Mouse (Mus musculus) layer of hippocampus, postnatal 10 days (tissue): Measurements from ENCODE around the gene Ldlrap1. TPM values are rescaled to one million over a fixed set of nuclear protein-coding genes. Genes with fewer than 3 reads are reported as not detected.
A peak's percentile ranks its signal among the peaks of the same experiment; 100 is the strongest.
"Not testable (repeated sequence)": the region's sequence is repeated elsewhere in the genome, so short reads cannot be mapped to it uniquely, and the experiment has no call there.

Experiments used
- DNase-seq, 2 experiments: peaks; one replicate each; pipeline ENCODE4 v3.0.0; 2021; ENCODE audit warnings: low spot score in 2 of 2
- long read RNA-seq: library from polyadenylated mRNA; stranded (forward); transcript quantifications from one replicate; pipeline ENCODE4 v2.0.0, GENCODE M21; 2023
- total RNA-seq, 2 experiments: library from RNA; stranded (reverse); gene quantifications; 2 replicates each; pipeline ENCODE4 v1.2.3; 2021

Gene Ldlrap1
- 1 to 10 TPM; 2.7 to 3.2 TPM for total RNA-seq
- long read RNA-seq, full-length matches to known transcripts = 4 of 4 reads
- long read RNA-seq, partial matches to known transcripts = 0 of 4 reads
- long read RNA-seq, other reads (novel, unspliced or antisense) = 0 of 4 reads

DNA sequence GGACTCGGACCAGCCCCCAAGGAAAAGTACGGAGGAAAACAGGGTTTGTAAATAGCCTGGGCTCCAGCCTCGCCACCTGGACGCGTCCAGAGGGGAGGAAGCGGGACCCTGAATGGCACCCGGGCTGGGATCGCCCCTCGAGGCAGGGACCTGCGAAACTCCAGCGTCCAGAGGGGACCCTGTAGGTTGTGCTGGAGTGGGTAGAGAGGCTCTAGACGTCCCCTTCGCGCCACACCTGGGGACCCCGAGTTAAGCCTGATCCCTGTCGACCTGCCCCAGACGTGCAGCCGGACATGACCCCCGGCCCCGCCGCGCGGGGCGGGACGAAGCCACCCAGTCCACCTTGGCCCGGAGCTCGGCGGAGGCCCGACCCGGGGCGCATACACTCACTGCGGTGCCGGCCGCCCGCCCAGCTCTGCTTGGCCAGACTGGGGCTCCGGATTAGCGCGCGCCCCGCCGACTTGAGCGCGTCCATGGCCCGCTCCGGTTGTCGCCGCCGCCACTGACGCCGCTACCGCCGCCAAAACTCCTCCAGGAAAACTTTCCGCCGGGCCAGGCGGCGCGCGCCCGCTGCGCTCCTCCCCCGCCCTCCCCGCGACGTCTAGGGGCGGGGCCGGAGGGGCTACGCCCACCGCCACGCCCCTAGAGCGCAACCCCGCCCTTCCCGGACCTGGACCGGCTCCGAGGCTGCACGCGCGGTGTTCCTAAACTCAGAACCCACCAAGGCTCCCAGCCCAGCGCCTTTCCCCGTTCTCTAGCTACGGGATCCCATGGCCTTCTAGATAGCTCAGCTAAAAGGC is at the start of gene Ldlrap1:
Ldlrap1 (minus strand) TSS at position 599 of the 800 bp plus-strand sequence.
- DNase-seq = peak; percentile 51 to 71

DNA sequence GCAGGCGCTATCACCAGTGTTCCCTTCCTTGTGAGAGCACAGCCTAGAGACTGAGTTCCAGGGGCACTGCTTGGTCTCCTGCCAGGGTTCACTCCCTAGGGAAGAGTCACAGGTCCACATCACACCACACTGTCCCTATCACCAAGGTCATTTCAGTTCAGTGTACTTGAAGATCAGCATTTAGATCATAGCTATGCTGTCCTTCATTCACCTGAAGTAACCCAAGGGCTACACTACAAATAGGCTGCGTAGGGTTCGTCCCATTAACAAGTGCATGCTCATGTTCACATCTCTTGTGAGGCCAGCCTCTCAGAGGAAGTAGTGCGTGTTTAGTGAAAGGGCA is 46.4 kb upstream of the Ldlrap1 start:
- no peak for DNase-seq

DNA sequence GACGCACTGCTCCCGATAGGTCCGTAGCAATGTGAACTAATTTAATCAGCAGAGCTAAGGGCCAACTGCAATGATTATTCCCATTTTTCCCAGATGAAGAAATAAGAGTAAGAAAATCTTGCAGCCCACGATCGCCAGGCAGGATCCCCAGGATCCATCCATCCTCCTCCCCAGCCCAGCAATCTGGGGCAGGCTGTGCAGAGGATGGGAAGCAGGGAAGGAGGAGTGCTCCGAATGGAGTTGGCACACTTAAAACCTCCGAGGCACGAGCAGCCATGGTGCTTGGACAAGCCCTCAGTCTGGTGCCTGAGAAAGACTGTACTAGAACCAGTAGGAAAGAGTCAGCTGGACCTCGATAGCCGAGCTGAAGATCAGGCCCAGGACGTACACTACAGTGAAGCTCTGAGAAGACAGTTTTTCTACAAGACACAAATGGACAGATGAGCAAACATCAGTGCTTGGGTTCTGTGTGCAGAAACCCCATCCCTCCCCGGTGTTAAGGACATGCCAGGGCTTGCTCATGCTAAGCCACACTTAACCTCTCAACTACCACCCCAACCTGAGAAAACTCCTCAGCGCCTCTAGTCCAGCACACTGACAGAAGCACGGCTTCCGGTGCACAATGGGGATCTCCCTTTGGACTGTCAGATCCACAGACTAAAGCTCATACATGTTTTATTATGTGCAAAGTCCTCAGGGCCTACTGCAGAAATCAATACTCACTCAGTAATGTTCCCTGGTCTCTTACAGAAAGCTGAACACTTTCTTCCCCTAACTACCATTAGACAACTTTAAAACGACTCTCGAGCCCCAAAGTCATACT is 45.8 kb upstream of the Ldlrap1 start:
- DNase-seq = no peak

DNA sequence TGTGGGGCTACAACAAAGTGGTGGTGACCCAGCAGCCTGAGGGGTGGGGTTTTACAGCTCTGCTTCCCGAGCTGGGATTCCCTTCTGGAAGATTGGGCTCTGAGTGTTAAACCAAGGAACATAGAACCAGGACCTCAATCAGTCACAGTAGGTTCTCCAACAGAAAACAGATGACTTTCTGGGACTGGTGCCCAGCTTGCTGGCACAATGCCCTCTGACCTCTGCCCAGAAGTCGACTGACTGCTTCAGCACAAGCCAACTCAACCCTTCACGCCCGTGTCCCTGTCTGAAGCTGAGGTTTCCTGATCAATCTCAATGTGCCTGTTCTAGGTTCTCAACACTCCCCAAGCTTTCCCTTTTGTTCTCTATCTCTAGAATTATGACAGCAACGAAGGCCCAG is 36.9 kb upstream of the Ldlrap1 start:
- DNase-seq = peak in 1 of 2 experiments; percentile 35

DNA sequence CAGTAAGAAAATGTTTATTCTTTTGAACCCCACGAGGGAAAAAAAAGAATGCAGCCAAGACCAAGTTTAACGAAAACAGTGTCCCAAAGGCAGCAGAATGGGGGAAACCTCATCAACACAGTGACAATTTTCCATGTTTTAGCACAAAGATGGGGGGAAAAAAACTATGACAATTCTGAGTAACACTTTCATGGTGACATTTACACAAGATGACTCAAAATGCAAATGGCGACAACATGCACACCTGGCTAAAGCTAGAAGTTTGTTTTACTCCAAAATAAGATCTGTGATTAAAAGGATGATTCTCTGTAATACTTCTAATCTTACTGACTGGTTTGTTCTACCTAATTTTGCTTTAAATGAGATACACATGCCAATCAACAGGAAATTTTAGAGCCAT is 34.9 kb upstream of the Ldlrap1 start:
- no peak for DNase-seq

DNA sequence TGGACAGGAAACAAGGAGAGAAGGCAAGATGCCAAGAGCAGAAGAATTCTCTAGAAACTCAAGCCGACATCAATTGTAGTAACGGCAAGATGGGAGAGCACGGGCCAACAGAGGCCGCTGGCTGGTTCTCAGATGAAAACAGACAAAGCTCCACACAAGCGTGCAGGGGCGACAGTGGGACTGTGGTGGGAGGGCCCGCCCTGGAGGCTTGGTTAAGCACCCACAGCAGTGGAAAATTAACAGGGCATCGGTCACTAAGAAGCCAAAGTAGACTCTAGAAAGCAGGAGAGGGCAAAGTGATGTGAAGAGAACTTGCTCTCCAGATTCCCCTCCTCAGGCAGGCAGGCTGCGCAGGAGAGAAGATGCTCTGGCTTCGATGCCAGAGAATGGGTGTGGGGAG is 34.3 kb upstream of the Ldlrap1 start:
- DNase-seq = no peak

DNA sequence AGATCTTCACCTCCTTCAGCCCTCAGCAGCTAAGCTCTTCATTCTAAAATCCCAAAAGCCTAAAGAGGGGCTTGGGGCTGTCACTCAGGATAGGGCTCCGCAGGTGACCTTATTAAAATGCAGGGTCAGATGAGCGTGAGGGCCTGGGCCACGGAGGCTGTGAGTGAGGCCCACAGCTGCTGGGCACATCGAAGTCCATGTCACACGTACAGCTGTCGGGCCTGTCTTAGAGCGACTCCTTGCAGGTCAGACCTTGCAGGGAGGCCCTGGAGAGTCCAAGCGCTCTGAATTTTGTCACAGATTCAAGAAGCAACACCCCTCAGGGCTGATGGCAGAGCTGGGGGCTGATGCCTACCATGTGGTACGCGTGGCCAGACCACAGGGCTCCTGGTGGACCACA is 32.9 kb upstream of the Ldlrap1 start:
- DNase-seq = no peak

DNA sequence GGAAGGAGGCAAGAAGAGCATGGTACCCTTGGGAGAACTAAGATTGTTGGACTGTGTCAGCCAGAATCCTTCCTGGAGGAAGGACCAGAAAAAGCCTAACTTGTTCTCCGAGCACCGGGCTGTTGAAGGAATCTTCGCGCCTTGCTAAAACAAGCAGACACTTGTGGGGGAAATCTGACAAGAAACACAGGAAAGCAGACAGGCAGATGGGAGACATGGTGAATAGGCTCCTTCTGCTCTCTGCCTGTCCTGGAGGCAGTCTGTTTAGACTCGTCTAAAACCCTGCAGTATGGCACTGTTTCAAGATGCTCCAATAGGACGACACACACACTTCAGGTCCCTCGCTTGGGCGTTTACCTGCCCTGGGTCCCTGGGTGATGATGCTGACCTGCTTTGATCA is 32.3 kb upstream of the Ldlrap1 start:
- DNase-seq = no peak

DNA sequence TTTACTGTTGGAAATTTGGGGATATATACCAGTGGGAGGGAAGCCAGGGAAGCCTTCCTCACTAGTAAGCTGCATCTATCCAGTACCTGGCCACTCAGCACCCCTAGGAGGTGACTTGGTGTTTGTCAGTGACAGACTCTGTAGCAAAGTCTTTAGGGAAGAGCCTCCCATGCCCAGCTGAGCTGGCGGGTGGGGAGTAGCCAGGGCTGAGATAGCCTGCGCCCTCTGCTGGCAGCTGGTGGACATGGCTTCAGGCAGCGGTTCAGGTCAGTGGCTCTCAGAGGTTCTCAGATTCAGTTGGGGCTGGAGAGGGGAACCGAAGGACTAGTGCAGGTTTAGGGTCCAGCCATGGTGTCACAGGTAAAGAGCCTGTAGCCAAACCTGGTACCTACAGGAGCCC is 31.4 kb upstream of the Ldlrap1 start:
- peak; percentile 69 to 78 for DNase-seq

DNA sequence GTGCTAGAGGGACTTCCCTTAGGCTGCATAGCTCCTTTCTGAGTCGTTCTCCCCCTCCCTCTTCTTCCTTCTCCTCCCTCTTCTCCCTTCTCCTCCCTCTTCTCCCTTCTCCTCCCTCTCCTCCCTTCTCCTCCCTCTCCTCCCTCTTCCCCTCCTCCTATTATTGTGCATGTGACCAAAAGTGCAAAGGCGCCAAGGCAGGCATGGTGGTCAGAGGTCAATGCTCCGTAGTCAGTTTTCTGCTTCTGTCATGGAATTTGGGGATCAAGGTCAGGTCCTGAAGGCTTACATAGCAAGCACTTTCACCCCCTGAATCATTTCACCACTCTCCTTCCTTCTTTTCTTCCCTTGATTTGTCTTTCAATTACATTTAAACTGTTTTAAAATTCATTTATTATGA is 31.0 kb upstream of the Ldlrap1 start:
- DNase-seq = no peak

DNA sequence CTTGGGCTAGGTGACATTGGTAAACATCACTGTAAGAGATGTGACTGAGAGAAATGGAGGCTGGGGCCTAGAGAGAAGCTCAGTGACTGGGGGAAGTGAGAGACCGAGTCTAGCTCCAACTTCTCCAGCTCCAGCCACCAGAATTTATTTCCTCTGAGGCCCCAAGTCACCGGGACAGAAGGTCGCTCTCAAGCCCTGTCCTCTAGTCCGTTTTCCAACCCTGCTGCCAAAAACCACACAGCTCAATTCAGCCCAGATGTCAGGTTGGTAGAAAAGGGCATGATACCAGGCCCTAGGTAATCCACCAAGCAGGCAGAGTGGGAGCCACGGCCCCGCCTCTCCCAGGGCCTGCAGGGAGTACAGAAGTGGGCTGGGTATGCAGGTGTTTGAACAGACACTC is 29.8 kb upstream of the Ldlrap1 start:
- DNase-seq = no peak

DNA sequence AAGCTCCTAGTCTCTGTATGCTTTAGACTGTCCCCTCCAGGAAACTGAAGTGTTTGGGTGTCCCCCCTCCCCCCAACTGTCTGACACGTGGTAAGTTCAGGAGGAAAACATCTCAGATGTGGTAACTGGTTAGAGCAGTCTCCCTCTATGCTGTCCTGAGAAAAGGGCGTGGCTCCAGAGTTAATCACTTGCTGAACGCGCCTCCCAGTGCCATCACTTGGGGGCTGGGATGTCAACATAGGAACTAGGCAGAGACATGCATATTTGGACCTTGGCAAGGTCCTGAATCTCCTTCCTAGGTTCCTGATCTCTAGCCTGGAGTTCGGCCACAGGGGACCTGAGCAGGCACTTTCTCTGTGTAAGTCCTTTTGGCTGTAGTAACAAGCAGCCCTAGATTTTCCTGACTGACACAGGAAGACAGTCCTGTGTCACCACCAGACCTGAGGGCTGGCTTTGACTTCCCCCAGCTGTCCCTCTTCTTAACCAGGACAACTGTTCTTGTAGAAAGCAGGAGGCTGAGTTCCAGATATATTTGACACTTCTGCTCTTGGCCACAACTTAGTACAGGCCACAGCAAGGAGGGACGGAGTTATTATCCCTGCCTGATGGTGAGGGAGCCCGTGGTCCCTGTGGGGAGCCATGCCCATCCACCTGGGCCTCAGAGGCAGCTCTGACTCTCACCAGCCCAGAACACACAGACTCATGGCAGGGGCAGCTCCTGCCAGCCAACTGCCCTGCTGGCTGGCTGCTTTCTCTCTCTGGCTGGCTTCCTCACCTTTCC is 28.9 kb upstream of the Ldlrap1 start:
- no peak for DNase-seq

DNA sequence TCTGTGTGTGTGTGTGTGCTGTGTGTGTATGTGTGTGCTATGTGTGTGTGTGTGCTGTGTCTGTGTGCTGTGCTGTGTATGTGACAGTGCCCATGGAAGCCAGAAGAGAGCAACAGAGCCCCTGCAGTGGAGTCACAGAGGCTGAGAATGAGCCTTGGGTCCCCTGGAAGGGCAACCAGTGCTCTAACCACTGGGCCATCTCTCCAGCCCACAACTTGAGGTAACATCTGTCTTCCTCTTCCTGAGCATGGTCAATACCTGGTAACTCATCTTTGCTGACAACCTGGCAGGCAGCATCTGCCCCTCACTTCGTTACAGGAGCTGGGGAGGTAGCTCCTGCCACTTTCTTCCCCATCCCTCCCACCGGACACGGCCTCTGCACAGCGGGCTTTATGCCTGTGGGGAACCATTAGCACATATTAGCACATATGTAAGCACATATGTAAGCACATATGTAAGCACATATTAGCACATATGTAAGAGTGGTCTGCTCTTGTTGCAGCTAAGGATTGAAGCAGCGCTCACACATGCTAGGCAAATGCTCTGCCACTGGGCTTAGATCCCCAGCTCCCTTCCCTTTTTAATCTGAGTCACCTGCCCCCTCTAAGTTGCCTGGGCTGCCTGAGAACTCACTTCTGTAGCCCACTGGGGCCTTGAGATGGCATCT is 28.1 kb upstream of the Ldlrap1 start:
- DNase-seq = no peak

DNA sequence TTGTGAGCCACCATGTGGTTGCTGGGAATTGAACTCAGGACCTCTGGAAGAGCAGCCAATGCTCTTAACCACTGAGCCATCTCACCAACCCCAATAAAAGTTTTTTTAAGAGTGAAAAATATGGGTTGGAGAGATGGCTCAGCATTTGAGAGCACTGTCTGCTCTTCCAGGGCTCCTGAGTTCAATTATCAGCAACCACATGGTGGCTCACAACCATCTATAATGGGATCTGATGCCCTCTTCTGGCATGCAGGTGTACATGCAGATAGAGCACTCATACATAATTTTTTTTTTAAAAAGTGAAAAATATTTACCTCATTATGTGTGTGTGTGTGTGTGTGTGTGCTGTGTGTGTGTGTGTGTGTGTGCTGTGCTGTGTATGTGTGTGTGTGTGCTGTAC is 27.1 kb upstream of the Ldlrap1 start:
- DNase-seq = not testable (repeated sequence)

DNA sequence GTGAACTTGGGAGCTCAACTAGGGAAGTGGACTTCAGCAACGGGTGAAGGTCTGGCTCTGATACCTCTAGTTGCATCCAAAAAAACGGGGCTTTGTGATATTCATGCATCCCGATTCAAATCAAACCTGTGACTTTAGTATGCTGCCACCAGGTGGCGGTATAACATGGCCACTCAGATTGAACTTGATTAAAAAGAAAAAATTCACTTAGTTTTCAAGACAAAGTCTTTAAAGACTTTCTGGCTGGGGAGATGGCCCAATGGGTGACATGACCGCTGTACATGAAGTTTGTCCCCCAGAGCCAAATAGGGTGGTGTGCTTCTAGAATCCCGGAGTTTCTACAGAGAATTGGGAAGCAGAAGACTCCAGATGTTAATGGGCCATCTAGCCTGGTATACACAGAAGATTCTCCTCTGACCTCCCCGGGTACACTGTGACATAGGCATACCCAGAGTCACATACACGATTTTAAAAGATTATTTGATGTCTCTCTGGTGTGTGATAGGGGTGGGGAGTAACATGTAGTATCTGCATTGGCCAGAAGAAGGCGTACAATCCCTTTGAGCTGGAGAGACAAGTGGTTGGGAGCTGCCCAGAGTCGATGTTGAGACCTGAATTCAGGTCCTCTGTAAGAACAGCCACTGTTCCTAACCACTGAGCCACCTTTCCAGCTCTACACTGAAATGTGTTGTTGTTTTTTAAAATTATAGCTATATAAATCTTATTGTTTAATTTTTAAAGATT is 25.6 kb upstream of the Ldlrap1 start:
- DNase-seq = peak; percentile 59 to 68

DNA sequence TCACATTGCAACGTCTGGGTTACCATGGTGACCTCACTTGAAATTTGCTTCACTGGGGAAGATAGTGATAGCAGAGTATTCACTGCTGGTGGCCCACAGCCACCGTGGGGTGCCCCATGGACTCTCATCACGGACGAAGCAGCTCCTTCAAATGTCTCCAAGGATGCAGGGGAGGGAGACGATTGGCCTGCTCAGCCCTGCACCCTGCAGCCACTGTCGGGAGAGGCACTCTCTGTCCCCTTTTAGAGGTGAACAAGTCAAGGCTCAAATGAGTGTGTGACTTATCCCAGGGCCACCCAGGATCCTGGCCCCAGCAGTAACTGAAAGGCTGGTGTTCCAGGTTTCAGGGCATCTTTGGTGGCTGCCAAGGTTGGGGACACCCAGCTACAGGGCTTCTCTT is 23.9 kb upstream of the Ldlrap1 start:
- no peak for DNase-seq

DNA sequence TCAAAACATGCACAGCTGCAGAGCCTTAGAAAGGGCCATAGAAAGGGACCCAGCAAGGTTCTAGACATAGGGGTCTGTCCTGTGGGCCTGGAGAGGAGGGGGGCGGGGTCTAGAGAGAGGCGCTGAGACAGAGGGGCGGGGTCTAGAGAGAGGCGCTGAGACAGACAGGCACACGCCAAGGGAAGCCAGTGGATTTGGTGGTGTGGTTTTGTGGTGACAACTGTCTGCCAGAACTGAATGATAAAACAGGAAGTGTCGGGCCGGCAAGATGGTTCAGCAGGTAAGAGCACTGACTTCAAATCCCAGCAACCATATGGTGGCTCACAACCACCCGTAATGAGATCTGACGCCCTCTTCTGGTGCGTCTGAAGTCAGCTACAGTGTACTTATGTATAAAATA is 19.1 kb upstream of the Ldlrap1 start:
- no peak for DNase-seq

DNA sequence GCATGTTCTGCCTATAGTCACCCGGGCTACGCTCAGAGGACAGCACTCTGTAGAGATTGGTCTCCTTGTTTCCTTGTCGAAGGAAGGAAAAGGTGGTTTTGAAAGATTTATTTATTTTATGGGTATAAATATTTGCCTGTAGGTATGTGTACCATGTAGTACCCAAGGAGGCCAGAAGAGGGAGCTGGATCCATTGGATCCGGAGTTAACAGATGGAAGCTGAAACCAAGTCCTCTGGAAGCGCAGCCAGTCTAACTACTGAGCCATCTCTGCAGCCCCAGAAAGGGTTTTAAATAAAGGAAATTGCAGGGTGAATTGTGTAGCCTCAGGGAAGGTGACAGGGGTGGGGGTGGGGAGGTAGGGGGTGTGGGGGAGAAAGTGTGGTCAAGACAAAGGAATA is 16.9 kb upstream of the Ldlrap1 start:
- no peak for DNase-seq

DNA sequence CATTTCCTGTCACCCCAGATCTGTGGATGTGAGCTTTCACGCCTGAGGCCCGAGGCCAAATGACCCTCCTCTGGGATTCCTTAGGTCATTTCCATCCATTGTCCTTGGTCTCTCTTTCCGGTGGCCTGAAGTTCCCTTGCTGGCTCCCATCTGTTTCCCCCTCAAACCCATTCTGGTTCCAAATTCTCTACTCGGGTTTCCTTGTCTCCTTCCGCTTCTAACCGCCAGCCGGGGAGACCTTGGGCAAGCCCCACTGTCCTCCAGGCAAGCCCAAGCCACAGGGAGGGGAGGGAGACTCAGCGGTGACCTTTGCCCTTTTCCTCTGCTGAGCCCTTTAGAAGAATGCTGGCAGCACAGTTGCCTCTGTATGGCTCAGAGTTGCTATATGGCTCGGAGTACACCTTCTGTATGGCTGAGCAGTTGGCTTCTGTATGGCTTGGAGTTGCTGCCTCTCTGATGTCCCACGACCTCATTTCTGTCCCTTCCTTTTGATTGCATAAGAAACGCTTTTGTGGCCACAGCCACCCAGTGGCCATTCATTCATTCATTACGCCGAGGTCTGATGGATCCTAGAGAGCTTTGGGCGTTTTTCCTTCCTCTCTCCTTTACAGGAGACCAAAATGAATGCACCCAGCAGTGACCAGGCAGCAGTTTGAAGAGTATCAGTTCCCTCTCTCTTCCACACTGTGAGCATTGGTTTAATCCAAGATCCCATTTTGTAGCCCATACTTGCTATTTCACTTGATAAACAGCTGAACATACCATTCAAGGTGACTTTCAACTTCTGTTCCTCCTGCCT is 11.5 kb upstream of the Ldlrap1 start:
- no peak for DNase-seq

DNA sequence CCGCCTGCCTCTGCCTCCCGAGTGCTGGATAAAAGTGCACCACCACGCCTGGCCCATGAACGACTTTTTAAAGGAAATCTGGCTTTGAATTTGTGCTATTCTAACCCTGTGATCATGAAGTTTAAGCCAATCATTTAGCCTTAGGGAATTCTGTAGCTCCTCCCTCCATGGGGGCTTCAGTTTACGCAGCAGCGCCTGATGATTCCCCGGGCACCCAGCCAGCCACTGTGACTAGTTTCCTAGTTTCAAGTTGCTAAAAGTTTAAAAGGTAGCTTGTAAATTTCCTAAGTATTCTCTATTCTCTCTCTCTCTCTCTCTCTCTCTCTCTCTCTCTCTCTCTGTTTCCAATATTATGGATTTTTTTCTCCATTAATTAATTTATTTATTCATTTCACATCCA is 8.4 kb upstream of the Ldlrap1 start:
- DNase-seq = no peak
